Mouse (Mus musculus): ENCODE measurements around the gene Rasl10a. TPM values are rescaled to one million over a fixed set of nuclear protein-coding genes. Genes with fewer than 3 reads are reported as not detected.
A peak's percentile ranks its signal among the peaks of the same experiment; 100 is the strongest.

Gene Rasl10a
- polyA plus RNA-seq, 1 experiment from 2014 or later = 0.25 TPM

DNA sequence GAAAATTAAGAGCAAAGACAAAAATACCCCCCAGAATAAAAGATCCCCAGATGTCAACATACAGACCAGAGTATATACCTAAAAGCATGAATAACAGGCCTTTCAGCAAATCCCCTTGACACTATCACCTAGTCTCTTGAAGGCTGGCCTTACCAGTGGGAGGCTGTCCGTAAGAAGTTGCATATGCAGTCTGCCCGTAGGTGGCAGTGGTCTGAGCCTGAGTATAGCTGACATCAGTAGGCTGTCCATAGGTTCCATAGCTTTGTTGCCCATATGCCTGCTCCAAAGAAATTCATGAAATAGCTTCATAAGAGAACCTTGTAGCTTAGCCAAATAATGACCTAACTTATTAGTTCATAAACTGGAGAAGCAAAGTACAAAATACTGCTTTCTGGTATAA, 33.8 kb downstream of the Rasl10a start:
- Histone ChIP-seq H3K27me3 (no peaks in the 10 kb centered on the region), H3K27ac (replicated peaks) (no peak overlapping the region), H3K4me1 (replicated peaks) (peaks cover 26% of the 10 kb centered on the region), H3K4me3 (replicated peaks) (no peak overlapping the region), H3K9me3 (replicated peaks) (no peaks in the 10 kb centered on the region), H3K9ac (no peak overlapping the region), H3K36me3 (replicated peaks) (peaks cover 81% of the 10 kb centered on the region), H3K4me2 (no peak overlapping the region)
- 46% methylated on average over 2 of the region's 2 CpGs for WGBS (ENCODE audit: insufficient replicate concordance)
- ATAC-seq (ENCODE audit: insufficient read depth) = 0 out of 2 replicates have a peak, but pooled peaks have one; percentile 32

DNA sequence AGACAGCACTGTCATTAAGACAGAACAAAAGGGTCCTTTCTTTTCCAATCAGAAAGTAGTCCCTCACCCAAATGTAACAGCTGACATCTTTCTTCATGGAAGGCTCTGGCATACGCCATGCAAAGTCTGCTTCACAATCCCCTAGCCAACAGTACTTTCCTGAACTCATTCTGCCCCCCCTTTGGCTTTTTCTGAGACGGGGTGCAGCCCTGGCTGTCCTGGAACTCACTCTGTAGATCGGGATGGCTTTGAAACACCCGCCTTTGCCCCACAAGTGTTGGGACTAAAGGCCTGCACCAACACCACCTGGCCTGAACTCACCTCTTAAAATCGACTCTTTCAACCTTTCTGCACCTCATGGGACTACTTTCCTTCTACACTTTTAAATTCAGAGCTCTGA, 37.9 kb downstream of the Rasl10a start:
- Histone ChIP-seq H3K4me1 (replicated peaks) (peaks cover 49% of the 10 kb centered on the region), H3K36me3 (replicated peaks) (peaks cover 42% of the 10 kb centered on the region), H3K27me3 (no peaks in the 10 kb centered on the region), H3K4me2 (peak overlapping the region; percentile 93), H3K9me3 (replicated peaks) (no peaks in the 10 kb centered on the region), H3K9ac (no peak overlapping the region), H3K4me3 (replicated peaks) (peak overlapping the region; percentile 97), H3K27ac (replicated peaks) (no peak overlapping the region; the same call in 1 of the 2 replicates)
- no peak for ATAC-seq (ENCODE audit: insufficient read depth)
- 67% methylated on average over 5 of the region's 5 CpGs for WGBS (ENCODE audit: insufficient replicate concordance)

DNA sequence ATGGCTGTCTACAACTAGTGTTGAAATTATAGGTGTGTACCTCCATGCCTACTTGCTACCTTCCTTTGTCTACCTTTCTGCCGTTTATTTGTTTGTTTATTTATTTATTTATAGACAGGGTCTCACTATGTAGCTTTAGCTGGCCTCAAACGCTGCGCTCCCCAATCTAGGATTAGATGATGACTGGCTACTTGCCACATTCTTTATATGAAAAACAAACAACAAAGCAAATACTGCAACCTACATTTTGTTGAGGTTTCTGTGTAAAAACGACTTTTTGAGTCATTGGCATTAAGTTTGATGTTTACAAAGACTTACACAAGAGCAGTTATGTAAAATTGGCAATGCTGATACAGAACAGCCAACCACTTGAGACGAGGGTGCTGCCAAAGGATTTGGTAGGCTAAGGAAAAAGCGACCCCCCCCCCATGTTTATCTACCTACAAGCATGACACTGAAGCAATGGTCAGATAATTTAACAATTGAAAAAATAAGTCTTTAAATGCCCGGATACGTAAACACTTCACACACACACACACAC, 38.6 kb downstream of the Rasl10a start:
- Histone ChIP-seq H3K27ac (replicated peaks) (no peak overlapping the region), H3K9ac (peak overlapping the region; percentile 98), H3K9me3 (replicated peaks) (no peaks in the 10 kb centered on the region), H3K4me2 (peak overlapping the region; percentile 93), H3K36me3 (replicated peaks) (peaks cover 35% of the 10 kb centered on the region), H3K4me1 (replicated peaks) (peaks cover 55% of the 10 kb centered on the region), H3K27me3 (no peaks in the 10 kb centered on the region), H3K4me3 (replicated peaks) (peak overlapping the region; percentile 97)
- ATAC-seq (ENCODE audit: insufficient read depth) = no peak
- whole genome bisulfite sequencing (ENCODE audit: insufficient replicate concordance) = 36% methylated on average over 8 of the region's 8 CpGs

DNA sequence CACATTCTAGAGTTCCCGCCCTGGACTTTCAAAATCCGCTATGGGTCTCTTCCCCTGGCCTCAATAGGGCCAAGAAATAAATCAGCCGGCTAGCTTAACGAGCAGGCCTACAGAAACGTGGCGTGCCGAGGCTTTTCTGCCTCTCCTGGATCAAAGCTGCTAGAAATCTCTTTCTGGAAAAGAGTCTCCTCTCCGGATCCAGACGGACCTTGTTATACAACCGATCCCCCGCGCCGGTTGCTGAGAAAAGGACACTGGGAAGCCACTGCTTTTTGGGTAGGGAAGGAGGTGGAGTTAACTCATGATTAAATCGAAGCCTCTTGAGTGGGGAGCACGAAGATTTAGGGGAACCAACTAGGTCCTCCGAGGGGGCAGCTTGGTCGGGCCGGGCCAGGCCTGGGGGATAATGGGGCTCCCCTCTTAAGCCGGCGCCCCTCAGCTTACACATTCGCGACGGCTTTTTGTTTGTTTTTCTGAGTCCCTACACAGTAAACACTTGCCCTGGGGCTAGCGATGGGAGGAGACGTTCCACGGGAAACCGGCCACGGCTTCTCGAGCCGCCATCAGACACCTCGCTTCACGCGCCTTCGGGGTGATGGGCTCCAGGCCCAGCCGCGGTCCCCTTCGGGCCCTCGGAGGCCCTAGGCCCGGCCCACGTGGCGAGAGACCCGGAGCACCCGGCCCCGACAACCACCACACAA, 40.3 kb downstream of the Rasl10a start:
- ATAC-seq (ENCODE audit: insufficient read depth) = no peak; the same call in none of the 2 replicates

DNA sequence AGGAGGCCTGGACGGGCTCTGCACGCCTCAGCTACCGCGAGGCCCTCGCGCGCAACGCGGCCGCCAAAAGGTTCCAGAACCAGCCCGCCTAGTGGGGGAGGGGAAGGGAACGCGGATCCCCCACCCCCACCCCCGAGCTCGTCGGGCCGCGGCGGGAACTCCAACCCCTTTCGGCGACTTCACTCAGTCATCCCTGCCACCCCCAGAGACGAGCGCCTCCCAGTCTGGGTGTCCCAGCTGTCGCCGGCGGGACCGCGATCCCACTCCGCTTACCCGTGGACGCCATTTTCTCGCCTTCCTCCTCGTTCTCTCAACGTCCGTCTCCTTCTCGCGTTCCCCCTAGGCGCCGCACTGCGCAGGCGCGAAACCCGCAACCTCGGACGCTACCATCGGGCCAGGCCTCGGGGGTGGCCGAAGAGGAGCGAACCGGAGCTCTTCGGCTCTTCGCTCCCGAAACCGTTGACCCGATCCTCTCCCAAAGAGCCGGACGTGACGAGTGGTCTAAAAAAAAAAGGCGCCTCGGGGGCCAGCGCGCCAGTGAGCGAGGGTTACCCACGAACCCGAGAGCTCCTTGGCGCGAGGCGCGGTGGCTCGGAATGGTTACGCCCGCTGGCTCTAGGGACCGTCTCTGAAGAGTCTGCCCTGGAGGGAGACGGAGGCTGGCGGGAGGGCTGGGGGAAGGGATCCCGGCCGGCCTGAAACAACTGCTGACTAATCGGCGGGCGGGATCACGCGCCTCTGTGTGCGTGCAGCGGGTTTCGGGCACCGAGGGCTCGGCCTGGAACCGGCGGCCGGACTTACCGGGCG, 41.0 kb downstream of the Rasl10a start, which contains the start of the genes Rhbdd3 and Ewsr1:
TSS of gene Rhbdd3 (plus strand) at position 191 of the 807 bp plus-strand sequence.
TSS of gene Ewsr1 (minus strand) at position 531 of the 807 bp plus-strand sequence.
- Histone ChIP-seq H3K9me3 (replicated peaks) (no peaks in the 10 kb centered on the region), H3K27me3 (no peaks in the 10 kb centered on the region), H3K9ac (peak within 1 kb of the TSS; percentile 98), H3K27ac (replicated peaks) (peak within 1 kb of the TSS; percentile 88), H3K36me3 (replicated peaks) (peaks cover 18% of the 10 kb centered on the region), H3K4me1 (replicated peaks) (peaks cover 69% of the 10 kb centered on the region), H3K4me3 (replicated peaks) (peak within 1 kb of the TSS; percentile 97), H3K4me2 (peak within 1 kb of the TSS; percentile 93)
- ATAC-seq (ENCODE audit: insufficient read depth) = peak; percentile 86
- WGBS (ENCODE audit: insufficient replicate concordance) = under 1% methylated on average over 91 of the region's 92 CpGs

More for the DNA sequence above, 40.3 kb downstream of the Rasl10a start:
- Histone ChIP-seq H3K27ac (replicated peaks) (peak overlapping the region; percentile 88), H3K4me1 (replicated peaks) (peaks cover 69% of the 10 kb centered on the region), H3K9me3 (replicated peaks) (no peaks in the 10 kb centered on the region), H3K4me3 (replicated peaks) (peak overlapping the region; percentile 97), H3K27me3 (no peaks in the 10 kb centered on the region), H3K36me3 (replicated peaks) (peaks cover 23% of the 10 kb centered on the region), H3K9ac (peak overlapping the region; percentile 98), H3K4me2 (peak overlapping the region; percentile 93)
- WGBS (ENCODE audit: insufficient replicate concordance) = under 1% methylated on average over 44 of the region's 44 CpGs

DNA sequence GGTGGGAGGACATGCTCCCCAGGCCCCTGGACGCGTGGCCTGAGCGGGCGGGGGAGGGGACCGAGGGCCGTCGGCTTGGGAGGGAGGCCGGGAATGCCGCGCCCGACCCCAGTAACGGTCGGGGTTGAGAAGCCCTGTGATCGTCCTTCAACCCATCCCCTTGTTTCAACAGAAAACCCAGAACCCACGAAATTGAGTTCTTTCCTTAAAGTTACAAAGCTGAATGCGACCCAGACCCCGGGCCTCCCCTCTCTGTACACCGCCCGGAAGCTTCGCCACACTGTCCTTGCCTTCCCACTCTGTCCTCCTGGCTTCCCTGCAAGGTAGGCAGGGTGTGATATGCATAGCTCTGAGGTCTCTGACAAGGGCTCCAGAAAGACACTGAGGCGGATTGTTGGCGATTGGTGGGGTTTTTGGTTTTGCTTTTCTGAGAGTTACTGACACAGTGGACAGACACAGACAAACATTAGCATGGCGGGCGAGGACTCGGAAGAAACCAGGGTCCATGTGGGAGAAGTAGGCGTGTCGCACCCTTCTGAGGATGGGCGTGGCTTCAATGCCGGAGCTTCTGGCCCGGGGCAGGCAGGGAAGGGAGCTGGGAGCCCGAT, 41.8 kb downstream of the Rasl10a start:
- peak overlapping the region; percentile 88 for H3K27ac ChIP-seq (replicated peaks)
- peaks cover 63% of the 10 kb centered on the region for H3K4me1 ChIP-seq (replicated peaks)
- peak; percentile 59 for ATAC-seq (ENCODE audit: insufficient read depth)
- peaks cover 17% of the 10 kb centered on the region for H3K36me3 ChIP-seq (replicated peaks)
- peak overlapping the region; percentile 97 for H3K4me3 ChIP-seq (replicated peaks)
- H3K9me3 ChIP-seq (replicated peaks) = no peaks in the 10 kb centered on the region
- H3K9ac ChIP-seq = peak overlapping the region; percentile 98
- peak overlapping the region; percentile 93 for H3K4me2 ChIP-seq
- WGBS (ENCODE audit: insufficient replicate concordance) = under 1% methylated on average over 31 of the region's 31 CpGs
- no peaks in the 10 kb centered on the region for H3K27me3 ChIP-seq

DNA sequence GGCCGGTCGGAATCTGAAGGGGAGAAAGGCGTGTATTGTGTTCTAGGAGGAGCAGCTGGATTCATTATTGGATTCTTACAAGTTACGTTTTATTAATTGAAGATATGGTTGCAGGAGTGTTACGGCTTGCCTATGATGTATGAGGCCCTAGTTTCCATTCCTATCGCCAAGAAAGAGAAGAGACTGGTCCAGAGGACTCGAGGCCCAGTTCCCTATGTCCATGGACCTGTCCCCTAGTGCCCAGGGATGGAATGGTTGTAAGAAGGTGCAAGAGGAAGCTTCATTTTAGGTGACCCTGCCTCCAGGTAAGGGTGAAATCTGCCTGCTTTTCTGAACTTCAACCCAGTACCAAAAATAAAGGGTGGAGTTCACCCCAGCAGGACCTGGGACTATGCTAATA, 42.4 kb downstream of the Rasl10a start:
- Histone ChIP-seq H3K27me3 (no peaks in the 10 kb centered on the region), H3K9ac (peak overlapping the region; percentile 98), H3K4me3 (replicated peaks) (peak overlapping the region; percentile 97), H3K36me3 (replicated peaks) (peaks cover 16% of the 10 kb centered on the region), H3K4me1 (replicated peaks) (peaks cover 58% of the 10 kb centered on the region), H3K9me3 (replicated peaks) (no peaks in the 10 kb centered on the region), H3K4me2 (peak overlapping the region; percentile 93), H3K27ac (replicated peaks) (peak overlapping the region; percentile 88)
- no peak for ATAC-seq (ENCODE audit: insufficient read depth)
- WGBS (ENCODE audit: insufficient replicate concordance) = 3% methylated on average over 7 of the region's 7 CpGs

DNA sequence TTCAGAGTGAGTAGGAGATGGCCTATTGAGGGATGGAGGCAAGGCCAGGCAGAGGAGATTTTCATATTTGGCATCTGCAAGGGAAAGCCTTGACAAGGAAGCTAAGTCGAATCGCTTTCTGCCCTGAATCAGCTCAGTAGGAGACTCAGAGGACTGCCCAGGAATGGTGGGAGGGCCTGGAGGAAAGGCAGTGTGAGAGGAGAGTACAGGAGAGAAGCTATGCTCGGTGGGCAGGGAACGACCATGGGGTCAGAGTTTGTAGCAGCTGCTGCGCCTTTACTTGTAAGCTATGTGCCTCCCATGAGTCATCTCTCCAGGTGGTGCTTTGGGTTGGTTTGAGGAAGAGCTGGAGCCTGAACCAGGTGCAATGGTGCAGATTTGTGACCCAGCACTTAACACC, 42.9 kb downstream of the Rasl10a start:
- Histone ChIP-seq H3K4me1 (replicated peaks) (peaks cover 55% of the 10 kb centered on the region), H3K9me3 (replicated peaks) (no peaks in the 10 kb centered on the region), H3K27ac (replicated peaks) (peak overlapping the region; percentile 12; the same call in 1 of the 2 replicates), H3K9ac (peak overlapping the region; percentile 98; the same call in 1 of the 2 replicates), H3K4me2 (peak overlapping the region; percentile 93), H3K27me3 (no peaks in the 10 kb centered on the region), H3K36me3 (replicated peaks) (peaks cover 16% of the 10 kb centered on the region), H3K4me3 (replicated peaks) (peak overlapping the region; percentile 97; the same call in 1 of the 2 replicates)
- 62% methylated on average over 5 of the region's 5 CpGs for WGBS (ENCODE audit: insufficient replicate concordance)
- no peak for ATAC-seq (ENCODE audit: insufficient read depth)

DNA sequence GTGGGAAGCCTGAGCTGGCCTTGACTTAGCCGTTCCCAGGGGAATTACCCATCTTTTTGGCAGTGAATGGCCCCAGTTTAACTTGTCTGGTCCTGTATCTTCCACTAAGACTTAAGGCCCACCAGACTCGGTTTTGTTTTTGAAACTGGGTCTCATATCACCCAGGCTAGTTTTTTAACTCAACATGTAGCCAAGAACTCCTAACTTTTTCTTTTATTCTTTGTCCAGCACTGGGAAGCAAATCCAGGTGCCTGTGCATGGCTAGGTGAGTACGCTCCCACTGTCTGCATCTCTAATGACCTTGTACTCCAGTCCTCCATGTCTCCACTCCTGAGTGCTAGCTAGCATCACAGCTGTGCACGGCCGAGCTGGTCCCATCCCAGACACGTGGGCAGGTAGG, 43.7 kb downstream of the Rasl10a start:
- Histone ChIP-seq H3K9ac (no peak overlapping the region), H3K9me3 (replicated peaks) (no peaks in the 10 kb centered on the region), H3K4me3 (replicated peaks) (no peak overlapping the region), H3K27ac (replicated peaks) (no peak overlapping the region), H3K27me3 (no peaks in the 10 kb centered on the region), H3K36me3 (replicated peaks) (peaks cover 12% of the 10 kb centered on the region), H3K4me1 (replicated peaks) (peaks cover 47% of the 10 kb centered on the region), H3K4me2 (no peak overlapping the region)
- ATAC-seq (ENCODE audit: insufficient read depth) = no peak
- 79% methylated on average over 6 of the region's 6 CpGs for WGBS (ENCODE audit: insufficient replicate concordance)

DNA sequence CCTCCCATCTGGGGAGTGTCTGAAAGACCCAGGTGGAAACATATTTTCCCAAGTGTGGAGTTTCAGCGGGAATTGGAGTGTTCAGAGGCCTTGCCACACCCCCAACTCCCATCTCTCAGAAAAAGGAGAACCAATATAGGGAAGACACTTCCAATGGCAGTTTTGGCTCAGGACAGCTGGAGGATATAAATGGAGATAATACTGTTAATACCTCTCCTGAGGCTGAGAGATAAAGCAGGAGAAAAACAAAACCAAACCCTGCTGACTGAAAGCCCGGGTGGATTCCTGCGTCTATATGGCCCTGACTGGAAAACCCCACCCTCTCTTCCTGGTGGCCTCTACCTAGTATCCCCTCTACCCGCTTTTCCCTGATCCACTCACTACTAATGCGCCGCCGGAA, 44.5 kb downstream of the Rasl10a start:
- 42% methylated on average over 7 of the region's 7 CpGs for WGBS (ENCODE audit: insufficient replicate concordance)
- no peak for ATAC-seq (ENCODE audit: insufficient read depth)
- H3K27ac ChIP-seq (replicated peaks) = no peak overlapping the region
- no peaks in the 10 kb centered on the region for H3K9me3 ChIP-seq (replicated peaks)
- no peaks in the 10 kb centered on the region for H3K27me3 ChIP-seq
- peaks cover 40% of the 10 kb centered on the region for H3K4me1 ChIP-seq (replicated peaks)
- H3K4me3 ChIP-seq (replicated peaks) = no peak overlapping the region
- peak overlapping the region; percentile 14 for H3K4me2 ChIP-seq
- no peak overlapping the region for H3K9ac ChIP-seq
- peaks cover 12% of the 10 kb centered on the region for H3K36me3 ChIP-seq (replicated peaks)

Data from liver, embryonic 15.5 days (tissue).